Mouse (Mus musculus): ENCODE data around the gene Smyd1. TPM values are rescaled to one million over a fixed set of nuclear protein-coding genes. Genes with fewer than 3 reads are reported as not detected.
A peak's percentile ranks its signal among the peaks of the same experiment; 100 is the strongest.

Smyd1 gene
- polyA plus RNA-seq, 1 experiment from 2014 or later = 0.21 TPM

Small RNA genes within 50 kb of the gene (microRNA-seq; reads per million reads assigned to microRNA genes)
- gene Mir8112 = 20.2 reads per million, percentile 33 among the genes with 10 or more reads in this experiment

Other genes starting within 250 kb of the Smyd1 start
- 6.3 and 6.5 TPM in 2 replicates for gene Thnsl2, start 177.8 kb downstream of the Smyd1 start, polyA plus RNA-seq (2015; fragmentation: Nextera tagmentation; extraction: Ambion mirVana)
- gene Fabp1, start 122.4 kb downstream of the Smyd1 start, polyA plus RNA-seq (2015; fragmentation: Nextera tagmentation; extraction: Ambion mirVana) = not detected in 2 replicates
- gene Krcc1, start 50.6 kb downstream of the Smyd1 start, polyA plus RNA-seq (2015; fragmentation: Nextera tagmentation; extraction: Ambion mirVana) = 19.2 and 20.3 TPM in 2 replicates
- gene Cd8b1, start 555 bp upstream of the Smyd1 start, polyA plus RNA-seq (2015; fragmentation: Nextera tagmentation; extraction: Ambion mirVana) = not detected in 2 replicates
- gene Cd8a, start 51.2 kb upstream of the Smyd1 start, polyA plus RNA-seq (2015; fragmentation: Nextera tagmentation; extraction: Ambion mirVana) = not detected in 2 replicates
- 7.7 and 8.1 TPM in 2 replicates for gene Rmnd5a, start 118.4 kb upstream of the Smyd1 start, polyA plus RNA-seq (2015; fragmentation: Nextera tagmentation; extraction: Ambion mirVana)
- 14.0 and 21.5 TPM in 2 replicates for gene Rnf103, start 171.7 kb upstream of the Smyd1 start, polyA plus RNA-seq (2015; fragmentation: Nextera tagmentation; extraction: Ambion mirVana)
- 61.6 and 61.8 TPM in 2 replicates for gene Chmp3, start 221.6 kb upstream of the Smyd1 start, polyA plus RNA-seq (2015; fragmentation: Nextera tagmentation; extraction: Ambion mirVana)